Mouse (Mus musculus) midbrain, embryonic 14.5 days (tissue): Measurements from ENCODE around the gene Ephb4. TPM values are rescaled to one million over a fixed set of nuclear protein-coding genes. Genes with fewer than 3 reads are reported as not detected.
A peak's percentile ranks its signal among the peaks of the same experiment; 100 is the strongest.

Experiments
- ATAC-seq: fragments of 200-750 bp; cut with Nextera tagmentation; 2 replicates; pipeline ENCODE4 v1.8.0; 2017; ENCODE audit warnings: moderate number of reproducible peaks, moderate library complexity; ENCODE audit not compliant: low FRiP score, low TSS enrichment
- DNase-seq: peaks from one replicate; pipeline ENCODE4 v3.0.0-alpha.2; 2015
- H3K27ac ChIP-seq: fragments of 300-500 bp; sonication (generic); replicated peaks from 2 replicates; pipeline ENCODE4 v1.5.1; 2014; ENCODE audit warnings: mild to moderate bottlenecking, low read depth, low read length, moderate library complexity
- H3K27me3 ChIP-seq: fragments of 300-500 bp; sonication (generic); 2 replicates; pipeline ENCODE4 v1.6.1; 2014; ENCODE audit warnings: low read length, control low read depth, mixed read lengths; ENCODE audit not compliant: control insufficient read depth, insufficient read depth
- H3K36me3 ChIP-seq: fragments of 300-500 bp; sonication (generic); 2 replicates; pipeline ENCODE4 v1.6.1; 2014; ENCODE audit warnings: low read length, control low read depth; ENCODE audit not compliant: control insufficient read depth, insufficient read depth
- H3K4me1 ChIP-seq: fragments of 300-500 bp; sonication (generic); 2 replicates; pipeline ENCODE4 v1.6.1; 2014; ENCODE audit warnings: mild to moderate bottlenecking, antibody characterized with exemption, low read length, control low read depth; ENCODE audit not compliant: control insufficient read depth, insufficient read depth
- H3K4me2 ChIP-seq: fragments of 300-500 bp; sonication (generic); 2 replicates; pipeline ENCODE4 v1.6.1; 2014; ENCODE audit warnings: mild to moderate bottlenecking, low read length, moderate library complexity
- H3K4me3 ChIP-seq: fragments of 300-500 bp; sonication (generic); replicated peaks from 2 replicates; pipeline ENCODE4 v1.5.1; 2014; ENCODE audit warnings: low read depth, low read length
- H3K9ac ChIP-seq: fragments of 300-500 bp; sonication (generic); replicated peaks from 2 replicates; pipeline ENCODE4 v1.6.1; 2014; ENCODE audit warnings: mild to moderate bottlenecking, low read length, moderate library complexity
- H3K9me3 ChIP-seq: fragments of 300-500 bp; sonication (generic); 2 replicates; pipeline ENCODE4 v1.6.1; 2016; ENCODE audit warnings: low read length, control low read depth, mixed read lengths; ENCODE audit not compliant: control insufficient read depth
- WGBS: fragments of 180-500 bp; shearing (Covaris S2); extraction: QIAGEN DNeasy Blood & Tissue Kit; methylation state at CpG from one replicate; pipeline ENCODE4 v1.1.7; 2014; 5-methylcytosine and 5-hydroxymethylcytosine counted together
- polyA plus RNA-seq: library from polyadenylated mRNA; unstranded; fragments of >200 nt; fragmentation: Nextera tagmentation; extraction: Ambion mirVana; gene quantifications from 2 replicates; pipeline ENCODE4 v1.2.1, GENCODE M21; 2014

The Ephb4 gene
- polyA plus RNA-seq, 1 experiment from 2014 or later = 8.5 TPM

GRCm38 (mm10) chr5:137308356-137308755 is 41.6 kb upstream of the Ephb4 start:
- WGBS = 94% methylated on average over 4 of the region's 4 CpGs
- DNase-seq = no peak

GRCm38 (mm10) chr5:137313466-137314192 is 36.3 kb upstream of the Ephb4 start:
- ATAC-seq = peak; percentile 52
- H3K36me3 ChIP-seq = peaks cover 31% of the 10 kb centered on the region
- whole genome bisulfite sequencing = 3% methylated on average over 22 of the region's 22 CpGs
- peak overlapping the region; percentile 58 for H3K4me2 ChIP-seq
- peak overlapping the region; percentile 33 for H3K4me3 ChIP-seq
- H3K27ac ChIP-seq = 0 out of 2 replicates have a peak overlapping the region, but pooled peaks have one; percentile 5
- peak overlapping the region; percentile 54; the same call in 1 of the 2 replicates for H3K9ac ChIP-seq
- H3K9me3 ChIP-seq = no peaks in the 10 kb centered on the region
- no peak for DNase-seq
- H3K27me3 ChIP-seq = no peaks in the 10 kb centered on the region
- H3K4me1 ChIP-seq = peaks cover 12% of the 10 kb centered on the region

More at GRCm38 (mm10) chr5:137308356-137308755, 41.6 kb upstream of the Ephb4 start:
- Histone ChIP-seq H3K36me3 (peaks cover 24% of the 10 kb centered on the region; the same call in 1 of the 2 replicates), H3K4me1 (peaks cover 20% of the 10 kb centered on the region), H3K9ac (peak overlapping the region; percentile 98; the same call in 1 of the 2 replicates), H3K27ac (peak overlapping the region; percentile 97), H3K9me3 (no peaks in the 10 kb centered on the region), H3K27me3 (no peaks in the 10 kb centered on the region), H3K4me3 (peak overlapping the region; percentile 89; the same call in 1 of the 2 replicates), H3K4me2 (peak overlapping the region; percentile 89)
- no peak for ATAC-seq

- peaks cover 35% of the 10 kb centered on the region for H3K36me3 ChIP-seq
- peak within 1 kb of the TSS; percentile 54 for H3K9ac ChIP-seq
- 12% methylated on average over 30 of the region's 30 CpGs for WGBS
- H3K4me3 ChIP-seq = peak within 1 kb of the TSS; percentile 33
- peak; percentile 84 for ATAC-seq
- peak; percentile 86 for DNase-seq
- peaks cover 12% of the 10 kb centered on the region for H3K4me1 ChIP-seq
- H3K9me3 ChIP-seq = no peaks in the 10 kb centered on the region
- peak within 1 kb of the TSS; percentile 49; the same call in 1 of the 2 replicates for H3K27ac ChIP-seq
- peak within 1 kb of the TSS; percentile 58 for H3K4me2 ChIP-seq
- H3K27me3 ChIP-seq = no peaks in the 10 kb centered on the region
Observed at GRCm38 (mm10) chr5:137314193-137315083, 35.5 kb upstream of the Ephb4 start, which contains the start of gene Trip6. TSS of gene Trip6 (minus strand) at chr5:137314404.

- Histone ChIP-seq H3K9ac (peak overlapping the region; percentile 54; the same call in 1 of the 2 replicates), H3K4me1 (peaks cover 12% of the 10 kb centered on the region), H3K27ac (0 out of 2 replicates have a peak overlapping the region, but pooled peaks have one; percentile 49), H3K27me3 (no peaks in the 10 kb centered on the region), H3K4me2 (no peak overlapping the region), H3K9me3 (no peaks in the 10 kb centered on the region), H3K36me3 (peaks cover 35% of the 10 kb centered on the region), H3K4me3 (no peak overlapping the region)
- ATAC-seq (0 out of 2 replicates have a peak, but pooled peaks have one; percentile 16), DNase-seq (no peak)
- WGBS = 34% methylated on average over 30 of the region's 30 CpGs
Observed at GRCm38 (mm10) chr5:137315084-137315903, 34.6 kb upstream of the Ephb4 start.

GRCm38 (mm10) chr5:137317361-137317760 is 32.5 kb upstream of the Ephb4 start:
- Histone ChIP-seq H3K36me3 (peaks cover 48% of the 10 kb centered on the region), H3K27ac (no peak overlapping the region), H3K4me2 (no peak overlapping the region), H3K27me3 (no peaks in the 10 kb centered on the region), H3K9me3 (no peaks in the 10 kb centered on the region), H3K4me3 (no peak overlapping the region), H3K9ac (no peak overlapping the region), H3K4me1 (peaks cover 12% of the 10 kb centered on the region)
- WGBS = 88% methylated on average over 8 of the region's 8 CpGs
- ATAC-seq (no peak), DNase-seq (no peak)

- no peak overlapping the region for H3K9ac ChIP-seq
- H3K27me3 ChIP-seq = no peaks in the 10 kb centered on the region
- peaks cover 12% of the 10 kb centered on the region for H3K4me1 ChIP-seq
- DNase-seq (no peak), ATAC-seq (no peak)
- no peak overlapping the region for H3K4me2 ChIP-seq
- H3K36me3 ChIP-seq = peaks cover 57% of the 10 kb centered on the region
- WGBS = 100% methylated on average over 1 of the region's 1 CpGs
- no peaks in the 10 kb centered on the region for H3K9me3 ChIP-seq
- H3K4me3 ChIP-seq = no peak overlapping the region
- no peak overlapping the region for H3K27ac ChIP-seq
Observed at GRCm38 (mm10) chr5:137318570-137318969, 31.3 kb upstream of the Ephb4 start.

- DNase-seq (no peak), ATAC-seq (no peak)
- H3K27me3 ChIP-seq = no peaks in the 10 kb centered on the region
- H3K4me1 ChIP-seq = no peaks in the 10 kb centered on the region
- H3K27ac ChIP-seq = no peak overlapping the region
- peaks cover 68% of the 10 kb centered on the region for H3K36me3 ChIP-seq
- WGBS = 83% methylated on average over 3 of the region's 3 CpGs
- H3K4me3 ChIP-seq = no peak overlapping the region
- H3K4me2 ChIP-seq = no peak overlapping the region
- H3K9ac ChIP-seq = no peak overlapping the region
- H3K9me3 ChIP-seq = no peaks in the 10 kb centered on the region
Observed at GRCm38 (mm10) chr5:137320996-137321395, 28.9 kb upstream of the Ephb4 start.

- H3K4me2 ChIP-seq = no peak overlapping the region
- ATAC-seq (no peak), DNase-seq (no peak)
- H3K4me3 ChIP-seq = no peak overlapping the region
- WGBS = 93% methylated on average over 7 of the region's 7 CpGs
- H3K9me3 ChIP-seq = no peaks in the 10 kb centered on the region
- H3K9ac ChIP-seq = no peak overlapping the region
- H3K4me1 ChIP-seq = peaks cover 8% of the 10 kb centered on the region; the same call in 1 of the 2 replicates
- no peaks in the 10 kb centered on the region for H3K27me3 ChIP-seq
- H3K36me3 ChIP-seq = peaks cover 19% of the 10 kb centered on the region
- no peak overlapping the region for H3K27ac ChIP-seq
Observed at GRCm38 (mm10) chr5:137330910-137331309, 19.0 kb upstream of the Ephb4 start.
